Mouse (Mus musculus): ENCODE measurements around the gene Pramef8. TPM values are rescaled to one million over a fixed set of nuclear protein-coding genes. Genes with fewer than 3 reads are reported as not detected.

The Pramef8 gene
- 18.9 and 19.1 TPM in 2 replicates for polyA plus RNA-seq (2015; fragmentation: Nextera tagmentation; extraction: Ambion mirVana)

DNA sequence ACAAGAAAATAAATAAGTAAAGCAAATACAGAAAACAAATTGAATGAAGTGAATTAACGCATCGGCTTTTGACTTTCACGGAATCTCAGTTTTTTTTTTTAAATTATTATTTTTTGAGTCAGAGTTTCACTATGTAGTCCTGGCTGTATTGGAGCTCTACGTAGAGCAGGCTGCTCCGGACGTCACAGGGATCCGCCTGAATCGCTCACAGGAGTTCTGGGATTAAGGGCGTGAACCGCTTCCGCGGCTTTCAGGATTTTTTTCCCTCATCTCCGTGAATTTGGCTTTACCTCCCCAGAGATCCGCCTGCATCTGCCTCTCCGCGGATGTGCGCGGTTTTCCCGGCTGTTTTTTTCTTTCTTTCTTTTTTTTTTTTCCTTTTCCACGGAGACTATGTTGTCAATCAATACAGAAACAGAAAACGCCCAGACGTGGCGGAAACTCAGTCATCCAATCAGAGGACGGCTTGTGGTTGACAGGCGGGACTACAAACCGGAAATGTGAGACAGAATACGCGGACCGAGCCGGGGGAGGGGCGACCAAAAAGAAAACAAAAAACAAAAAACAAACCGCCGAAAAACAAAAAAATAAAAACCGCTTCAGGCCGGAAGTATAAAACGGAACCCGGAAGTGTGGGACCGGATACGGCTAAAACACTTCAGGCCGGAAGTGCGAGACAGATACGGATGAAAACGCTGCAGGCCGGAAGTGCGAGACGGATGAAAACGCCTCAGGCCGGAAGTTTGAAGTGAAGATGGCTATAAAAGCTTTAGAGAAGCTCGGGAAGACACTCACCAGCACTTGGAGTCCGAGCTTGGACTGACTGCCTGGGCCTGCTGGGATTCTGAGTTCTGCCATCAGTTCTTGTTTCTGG is at the start of gene Pramef8:
Gene Pramef8, plus strand, starts transcription at position 208 of the 874 bp plus-strand sequence.
- under 1% methylated on average over 50 of the region's 50 CpGs for WGBS
- Histone ChIP-seq H3K4me3 (replicated peaks) (peak within 1 kb of the TSS; percentile 69), H3K4me1 (no peaks in the 10 kb centered on the region), H3K9me3 (replicated peaks) (no peaks in the 10 kb centered on the region), H3K36me3 (peaks cover 33% of the 10 kb centered on the region), H3K9ac (peak within 1 kb of the TSS; percentile 29; the same call in 1 of the 2 replicates), H3K4me2 (replicated peaks) (peak within 1 kb of the TSS; percentile 58), H3K27me3 (no peaks in the 10 kb centered on the region), H3K27ac (replicated peaks) (peak within 1 kb of the TSS; percentile 94)
- ATAC-seq (ENCODE audit: insufficient number of reproducible peaks, low FRiP score, low TSS enrichment, low read depth): peak; percentile 91

- no peak for ATAC-seq (ENCODE audit: insufficient number of reproducible peaks, low FRiP score, low TSS enrichment, low read depth)
- no peaks in the 10 kb centered on the region for H3K36me3 ChIP-seq
- H3K27me3 ChIP-seq: no peaks in the 10 kb centered on the region
- no peak overlapping the region for H3K9ac ChIP-seq
- WGBS: 44% methylated on average over 15 of the region's 15 CpGs
- no peak overlapping the region for H3K4me2 ChIP-seq (replicated peaks)
- peaks cover 5% of the 10 kb centered on the region; the same call in 1 of the 2 replicates for H3K9me3 ChIP-seq (replicated peaks)
- no peaks in the 10 kb centered on the region for H3K4me1 ChIP-seq
- no peak overlapping the region for H3K27ac ChIP-seq (replicated peaks)
- no peak overlapping the region for H3K4me3 ChIP-seq (replicated peaks)
Measured at GRCm38 (mm10) chr4:143366415-143367041, 45.7 kb upstream of the Pramef8 start.

DNA sequence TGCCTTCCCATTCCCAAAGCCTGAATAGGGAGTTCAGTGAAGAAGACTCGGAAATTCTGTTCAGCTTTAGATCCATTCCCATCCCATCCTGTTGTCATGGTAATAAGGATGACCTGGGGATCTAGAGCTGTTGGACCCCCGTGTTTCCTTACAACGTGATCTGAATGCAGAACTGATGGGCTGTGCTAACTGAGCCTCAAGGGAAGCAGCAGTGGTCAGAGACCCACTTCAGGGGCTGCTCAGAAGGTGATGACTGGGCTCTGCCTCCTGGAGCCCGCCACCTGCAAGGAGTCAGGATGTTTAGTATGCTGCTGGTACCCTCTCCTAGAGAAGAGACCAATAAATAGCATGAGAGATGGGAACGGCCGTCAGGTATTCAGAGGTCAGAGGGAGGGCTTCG is 32.7 kb upstream of the Pramef8 start:
- H3K9me3 ChIP-seq (replicated peaks): no peaks in the 10 kb centered on the region

GRCm38 (mm10) chr4:143379931-143380715 is 32.1 kb upstream of the Pramef8 start:
- peaks cover 15% of the 10 kb centered on the region; the same call in 1 of the 2 replicates for H3K27me3 ChIP-seq
- H3K9ac ChIP-seq: no peak overlapping the region
- H3K4me1 ChIP-seq: no peaks in the 10 kb centered on the region
- H3K9me3 ChIP-seq (replicated peaks): no peaks in the 10 kb centered on the region
- WGBS: 28% methylated on average over 15 of the region's 15 CpGs
- no peak overlapping the region for H3K4me2 ChIP-seq (replicated peaks)
- ATAC-seq (ENCODE audit: insufficient number of reproducible peaks, low FRiP score, low TSS enrichment, low read depth): no peak
- no peaks in the 10 kb centered on the region for H3K36me3 ChIP-seq
- H3K27ac ChIP-seq (replicated peaks): no peak overlapping the region
- no peak overlapping the region for H3K4me3 ChIP-seq (replicated peaks)

More for the DNA sequence above, 32.7 kb upstream of the Pramef8 start:
- no peak overlapping the region for H3K9ac ChIP-seq
- ATAC-seq (ENCODE audit: insufficient number of reproducible peaks, low FRiP score, low TSS enrichment, low read depth): no peak
- H3K4me2 ChIP-seq (replicated peaks): no peak overlapping the region
- no peaks in the 10 kb centered on the region for H3K4me1 ChIP-seq
- no peaks in the 10 kb centered on the region for H3K36me3 ChIP-seq
- WGBS: 42% methylated on average over 7 of the region's 7 CpGs
- H3K4me3 ChIP-seq (replicated peaks): no peak overlapping the region
- H3K27ac ChIP-seq (replicated peaks): no peak overlapping the region
- peaks cover 15% of the 10 kb centered on the region; the same call in 1 of the 2 replicates for H3K27me3 ChIP-seq

GRCm38 (mm10) chr4:143380716-143381004 is 31.6 kb upstream of the Pramef8 start:
- Histone ChIP-seq H3K36me3 (no peaks in the 10 kb centered on the region), H3K27me3 (peaks cover 15% of the 10 kb centered on the region; the same call in 1 of the 2 replicates), H3K4me2 (replicated peaks) (no peak overlapping the region), H3K4me1 (no peaks in the 10 kb centered on the region), H3K4me3 (replicated peaks) (no peak overlapping the region), H3K9me3 (replicated peaks) (no peaks in the 10 kb centered on the region), H3K27ac (replicated peaks) (no peak overlapping the region), H3K9ac (no peak overlapping the region)
- WGBS: 3% methylated on average over 5 of the region's 5 CpGs
- no peak for ATAC-seq (ENCODE audit: insufficient number of reproducible peaks, low FRiP score, low TSS enrichment, low read depth)

GRCm38 (mm10) chr4:143382163-143382562 is 30.1 kb upstream of the Pramef8 start:
- no peak overlapping the region for H3K4me3 ChIP-seq (replicated peaks)
- peaks cover 15% of the 10 kb centered on the region; the same call in 1 of the 2 replicates for H3K27me3 ChIP-seq
- no peaks in the 10 kb centered on the region for H3K9me3 ChIP-seq (replicated peaks)
- H3K4me2 ChIP-seq (replicated peaks): no peak overlapping the region
- no peak for ATAC-seq (ENCODE audit: insufficient number of reproducible peaks, low FRiP score, low TSS enrichment, low read depth)
- no peak overlapping the region for H3K27ac ChIP-seq (replicated peaks)
- H3K4me1 ChIP-seq: no peaks in the 10 kb centered on the region
- 70% methylated on average over 3 of the region's 3 CpGs for WGBS
- H3K36me3 ChIP-seq: no peaks in the 10 kb centered on the region
- no peak overlapping the region for H3K9ac ChIP-seq

DNA sequence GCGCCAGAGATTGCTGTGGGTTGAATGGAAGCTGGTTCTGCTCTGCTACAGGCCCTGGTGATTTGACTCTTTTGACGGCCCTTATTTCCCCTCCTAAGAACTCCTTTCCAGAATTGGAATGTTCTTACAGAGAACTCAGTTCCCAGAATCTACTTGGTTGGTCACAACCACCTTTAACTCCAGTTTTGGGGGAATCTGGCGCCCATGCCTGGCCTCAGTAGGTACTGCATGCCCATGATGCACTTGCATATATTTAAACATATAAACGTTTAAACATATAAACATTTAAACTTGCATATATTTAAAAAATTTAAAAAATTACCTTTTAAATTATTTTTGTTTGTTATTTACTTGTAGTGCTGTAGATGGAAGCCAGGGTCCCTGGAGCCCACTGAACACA is 28.6 kb upstream of the Pramef8 start:
- WGBS: 35% methylated on average over 4 of the region's 4 CpGs
- ATAC-seq (ENCODE audit: insufficient number of reproducible peaks, low FRiP score, low TSS enrichment, low read depth): no peak
- H3K4me2 ChIP-seq (replicated peaks): no peak overlapping the region

DNA sequence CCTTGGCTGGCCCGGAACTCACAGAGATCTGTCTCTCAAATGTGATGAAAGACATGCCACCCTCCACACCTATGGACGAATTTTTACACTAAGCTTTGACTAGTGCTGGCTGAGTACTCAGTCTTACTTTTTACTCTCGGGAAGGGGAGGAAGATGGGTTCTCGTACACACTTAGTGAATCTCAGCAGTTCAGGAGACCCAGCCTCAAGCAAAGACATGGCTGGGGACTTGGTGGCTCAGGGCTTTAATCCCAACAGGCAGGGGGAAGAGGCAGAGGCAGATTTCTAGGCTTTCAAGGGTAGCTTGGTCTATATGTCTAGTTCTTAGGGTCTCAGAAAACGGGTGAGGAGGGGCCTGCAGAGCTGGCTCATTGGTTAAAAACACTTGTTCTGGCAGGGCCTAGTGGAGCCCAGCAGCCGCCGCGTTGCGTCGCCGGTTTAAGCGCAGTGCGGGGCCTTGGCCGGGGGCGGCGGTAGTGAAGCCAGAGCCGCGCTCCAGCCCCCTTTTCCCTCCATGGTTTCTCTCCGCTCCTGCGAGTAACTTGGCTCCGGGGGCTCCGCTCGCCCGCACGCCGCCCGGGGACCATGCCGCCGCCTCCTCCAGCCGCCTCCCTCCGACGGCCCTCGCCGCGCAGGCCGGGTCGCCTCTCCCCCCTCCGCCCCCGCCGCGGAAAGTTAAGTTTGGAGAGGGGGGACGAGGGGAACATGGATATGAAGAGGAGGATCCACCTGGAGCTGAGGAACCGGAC is 23.1 kb upstream of the Pramef8 start:
- H3K4me1 ChIP-seq: no peaks in the 10 kb centered on the region
- WGBS: 10% methylated on average over 34 of the region's 43 CpGs
- H3K9me3 ChIP-seq (replicated peaks): no peaks in the 10 kb centered on the region
- H3K4me3 ChIP-seq (replicated peaks): peak overlapping the region; percentile 44
- H3K27me3 ChIP-seq: no peaks in the 10 kb centered on the region
- ATAC-seq (ENCODE audit: insufficient number of reproducible peaks, low FRiP score, low TSS enrichment, low read depth): peak; percentile 83
- no peak overlapping the region for H3K27ac ChIP-seq (replicated peaks)
- peak overlapping the region; percentile 54 for H3K4me2 ChIP-seq (replicated peaks)
- H3K9ac ChIP-seq: no peak overlapping the region
- no peaks in the 10 kb centered on the region for H3K36me3 ChIP-seq

More for the DNA sequence above, 28.6 kb upstream of the Pramef8 start:
- peaks cover 11% of the 10 kb centered on the region; the same call in 1 of the 2 replicates for H3K27me3 ChIP-seq
- H3K9me3 ChIP-seq (replicated peaks): no peaks in the 10 kb centered on the region
- H3K4me1 ChIP-seq: no peaks in the 10 kb centered on the region
- H3K9ac ChIP-seq: no peak overlapping the region
- no peak overlapping the region for H3K27ac ChIP-seq (replicated peaks)
- no peaks in the 10 kb centered on the region for H3K36me3 ChIP-seq
- H3K4me3 ChIP-seq (replicated peaks): no peak overlapping the region

- H3K27me3 ChIP-seq: no peaks in the 10 kb centered on the region
- H3K4me2 ChIP-seq (replicated peaks): no peak within 1 kb of the TSS
- no peak within 1 kb of the TSS for H3K9ac ChIP-seq
- no peak for ATAC-seq (ENCODE audit: insufficient number of reproducible peaks, low FRiP score, low TSS enrichment, low read depth)
- no peaks in the 10 kb centered on the region for H3K4me1 ChIP-seq
- no peak within 1 kb of the TSS for H3K27ac ChIP-seq (replicated peaks)
- no peaks in the 10 kb centered on the region for H3K36me3 ChIP-seq
- no peak within 1 kb of the TSS for H3K4me3 ChIP-seq (replicated peaks)
- WGBS: 80% methylated on average over 26 of the region's 26 CpGs
- H3K9me3 ChIP-seq (replicated peaks): no peaks in the 10 kb centered on the region
Measured at GRCm38 (mm10) chr4:143394181-143394580, 18.0 kb upstream of the Pramef8 start, which contains the start of gene Pramel1. Pramel1 (plus strand) TSS chr4:143394428.

- Histone ChIP-seq H3K27ac (replicated peaks) (no peak overlapping the region), H3K36me3 (peaks cover 25% of the 10 kb centered on the region), H3K27me3 (no peaks in the 10 kb centered on the region), H3K4me2 (replicated peaks) (peak overlapping the region; percentile 58), H3K4me3 (replicated peaks) (peak overlapping the region; percentile 69), H3K9me3 (replicated peaks) (no peaks in the 10 kb centered on the region), H3K4me1 (no peaks in the 10 kb centered on the region), H3K9ac (no peak overlapping the region)
- 67% methylated on average over 5 of the region's 5 CpGs for WGBS
- ATAC-seq (ENCODE audit: insufficient number of reproducible peaks, low FRiP score, low TSS enrichment, low read depth): no peak
Measured at GRCm38 (mm10) chr4:143411566-143412218, 534 bp upstream of the Pramef8 start.

All from embryonic facial prominence, embryonic 15.5 days (tissue).